Mouse (Mus musculus): ENCODE measurements at regions not wholly inside any gene's neighbourhood (a gene's known extent, or its start where the extent isn't known, plus 50 kb on each side); places are given as distances from the start of the nearest gene placed in this dataset.

DNA sequence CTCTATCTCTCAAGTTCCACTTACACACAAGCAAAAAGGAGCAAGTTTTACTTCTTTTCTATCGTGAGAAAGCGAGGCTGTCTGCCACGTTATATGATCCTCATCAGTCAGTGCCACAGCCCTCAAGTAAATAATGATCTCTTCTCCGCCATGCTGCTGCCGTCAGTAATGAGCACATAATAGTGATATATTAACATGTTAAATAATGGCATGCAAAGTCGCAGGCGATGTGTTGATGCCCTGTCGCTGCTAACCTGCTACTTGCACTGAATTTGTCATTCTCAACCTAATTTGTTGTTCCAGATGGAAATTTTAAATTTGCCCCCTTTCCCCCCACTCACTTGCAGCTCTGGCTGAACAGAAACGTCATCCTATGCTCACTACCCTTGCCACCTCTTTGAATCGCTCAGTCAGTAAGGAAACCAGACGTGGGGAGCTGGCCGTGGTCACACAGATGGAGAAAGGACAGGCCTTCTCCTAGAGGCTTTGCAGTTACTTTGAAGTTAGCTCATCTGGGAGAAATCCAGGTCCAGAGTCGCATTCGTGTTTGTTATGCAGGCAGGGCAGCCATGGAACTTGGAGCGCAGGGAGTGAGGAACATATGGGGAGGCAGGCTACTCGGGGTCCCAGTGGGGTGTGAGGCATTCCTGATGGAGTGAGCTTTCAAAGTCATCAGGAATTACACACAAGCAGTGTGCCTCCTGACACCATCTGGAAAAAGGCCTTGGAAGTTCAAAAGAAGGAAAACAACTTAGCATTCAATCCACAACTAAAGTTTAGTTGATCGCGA lies 368.1 kb upstream of the BC052040 start:
- 40% methylated on average over 18 of the region's 18 CpGs for WGBS
- no peak for ATAC-seq
- H3K9me3 ChIP-seq (ENCODE audit: control insufficient read depth, low read length) = no peaks in the 10 kb centered on the region

GRCm38 (mm10) chr2:115214292-115214691 lies 367.2 kb upstream of the BC052040 start:
- WGBS = 55% methylated on average over 6 of the region's 6 CpGs
- no peak overlapping the region for H3K4me2 ChIP-seq (ENCODE audit: low read depth, low read length)
- H3K27ac ChIP-seq (ENCODE audit: low read length) = no peak overlapping the region
- no peaks in the 10 kb centered on the region for H3K9me3 ChIP-seq (ENCODE audit: control insufficient read depth, low read length)
- ATAC-seq = no peak
- H3K27me3 ChIP-seq (replicated peaks; ENCODE audit: control insufficient read depth, insufficient read depth, low read length) = no peaks in the 10 kb centered on the region
- H3K4me1 ChIP-seq (ENCODE audit: control insufficient read depth, insufficient read depth, low read length) = peaks cover 5% of the 10 kb centered on the region; the same call in 1 of the 2 replicates
- no peaks in the 10 kb centered on the region for H3K36me3 ChIP-seq (ENCODE audit: control insufficient read depth, insufficient read depth, low read length)
- no peak overlapping the region for H3K4me3 ChIP-seq (ENCODE audit: low read length)
- H3K9ac ChIP-seq (ENCODE audit: low read depth, low read length) = no peak overlapping the region

More for the DNA sequence above, 368.1 kb upstream of the BC052040 start:
- peaks cover 5% of the 10 kb centered on the region; the same call in 1 of the 2 replicates for H3K4me1 ChIP-seq (ENCODE audit: control insufficient read depth, insufficient read depth, low read length)
- H3K36me3 ChIP-seq (ENCODE audit: control insufficient read depth, insufficient read depth, low read length) = no peaks in the 10 kb centered on the region
- no peak overlapping the region for H3K4me2 ChIP-seq (ENCODE audit: low read depth, low read length)
- H3K9ac ChIP-seq (ENCODE audit: low read depth, low read length) = no peak overlapping the region
- H3K27me3 ChIP-seq (replicated peaks; ENCODE audit: control insufficient read depth, insufficient read depth, low read length) = no peaks in the 10 kb centered on the region
- H3K27ac ChIP-seq (ENCODE audit: low read length) = no peak overlapping the region
- no peak overlapping the region for H3K4me3 ChIP-seq (ENCODE audit: low read length)

GRCm38 (mm10) chr2:115230041-115230440 lies 351.5 kb upstream of the BC052040 start:
- H3K36me3 ChIP-seq (ENCODE audit: control insufficient read depth, insufficient read depth, low read length) = no peaks in the 10 kb centered on the region
- no peaks in the 10 kb centered on the region for H3K4me1 ChIP-seq (ENCODE audit: control insufficient read depth, insufficient read depth, low read length)
- no peak overlapping the region for H3K4me2 ChIP-seq (ENCODE audit: low read depth, low read length)
- 68% methylated on average over 4 of the region's 4 CpGs for WGBS
- no peak overlapping the region for H3K27ac ChIP-seq (ENCODE audit: low read length)
- H3K27me3 ChIP-seq (replicated peaks; ENCODE audit: control insufficient read depth, insufficient read depth, low read length) = no peaks in the 10 kb centered on the region
- H3K9me3 ChIP-seq (ENCODE audit: control insufficient read depth, low read length) = no peaks in the 10 kb centered on the region
- H3K9ac ChIP-seq (ENCODE audit: low read depth, low read length) = no peak overlapping the region
- no peak for ATAC-seq
- H3K4me3 ChIP-seq (ENCODE audit: low read length) = no peak overlapping the region

GRCm38 (mm10) chr2:115247673-115248072 lies 333.8 kb upstream of the BC052040 start:
- no peak overlapping the region for H3K4me2 ChIP-seq (ENCODE audit: low read depth, low read length)
- no peak for ATAC-seq
- H3K4me1 ChIP-seq (ENCODE audit: control insufficient read depth, insufficient read depth, low read length) = no peaks in the 10 kb centered on the region
- WGBS = 61% methylated on average over 4 of the region's 4 CpGs
- no peak overlapping the region for H3K4me3 ChIP-seq (ENCODE audit: low read length)
- no peak overlapping the region for H3K27ac ChIP-seq (ENCODE audit: low read length)
- no peaks in the 10 kb centered on the region for H3K9me3 ChIP-seq (ENCODE audit: control insufficient read depth, low read length)
- H3K27me3 ChIP-seq (replicated peaks; ENCODE audit: control insufficient read depth, insufficient read depth, low read length) = no peaks in the 10 kb centered on the region
- no peaks in the 10 kb centered on the region for H3K36me3 ChIP-seq (ENCODE audit: control insufficient read depth, insufficient read depth, low read length)
- no peak overlapping the region for H3K9ac ChIP-seq (ENCODE audit: low read depth, low read length)

GRCm38 (mm10) chr2:115250019-115250807 lies 331.3 kb upstream of the BC052040 start:
- H3K27me3 ChIP-seq (replicated peaks; ENCODE audit: control insufficient read depth, insufficient read depth, low read length) = no peaks in the 10 kb centered on the region
- 48% methylated on average over 5 of the region's 5 CpGs for WGBS
- H3K4me1 ChIP-seq (ENCODE audit: control insufficient read depth, insufficient read depth, low read length) = no peaks in the 10 kb centered on the region
- no peaks in the 10 kb centered on the region for H3K36me3 ChIP-seq (ENCODE audit: control insufficient read depth, insufficient read depth, low read length)
- no peak for ATAC-seq
- H3K9me3 ChIP-seq (ENCODE audit: control insufficient read depth, low read length) = no peaks in the 10 kb centered on the region
- H3K9ac ChIP-seq (ENCODE audit: low read depth, low read length) = no peak overlapping the region
- no peak overlapping the region for H3K4me2 ChIP-seq (ENCODE audit: low read depth, low read length)
- H3K4me3 ChIP-seq (ENCODE audit: low read length) = no peak overlapping the region
- H3K27ac ChIP-seq (ENCODE audit: low read length) = no peak overlapping the region

- H3K9me3 ChIP-seq (ENCODE audit: control insufficient read depth, low read length) = no peaks in the 10 kb centered on the region
- no peak overlapping the region for H3K9ac ChIP-seq (ENCODE audit: low read depth, low read length)
- 70% methylated on average over 2 of the region's 2 CpGs for WGBS
- H3K4me3 ChIP-seq (ENCODE audit: low read length) = no peak overlapping the region
- no peak overlapping the region for H3K4me2 ChIP-seq (ENCODE audit: low read depth, low read length)
- no peaks in the 10 kb centered on the region for H3K27me3 ChIP-seq (replicated peaks; ENCODE audit: control insufficient read depth, insufficient read depth, low read length)
- ATAC-seq = no peak
- H3K4me1 ChIP-seq (ENCODE audit: control insufficient read depth, insufficient read depth, low read length) = no peaks in the 10 kb centered on the region
- no peak overlapping the region for H3K27ac ChIP-seq (ENCODE audit: low read length)
- H3K36me3 ChIP-seq (ENCODE audit: control insufficient read depth, insufficient read depth, low read length) = no peaks in the 10 kb centered on the region
These were observed 324.1 kb upstream of the BC052040 start for GRCm38 (mm10) chr2:115257391-115257790.

DNA sequence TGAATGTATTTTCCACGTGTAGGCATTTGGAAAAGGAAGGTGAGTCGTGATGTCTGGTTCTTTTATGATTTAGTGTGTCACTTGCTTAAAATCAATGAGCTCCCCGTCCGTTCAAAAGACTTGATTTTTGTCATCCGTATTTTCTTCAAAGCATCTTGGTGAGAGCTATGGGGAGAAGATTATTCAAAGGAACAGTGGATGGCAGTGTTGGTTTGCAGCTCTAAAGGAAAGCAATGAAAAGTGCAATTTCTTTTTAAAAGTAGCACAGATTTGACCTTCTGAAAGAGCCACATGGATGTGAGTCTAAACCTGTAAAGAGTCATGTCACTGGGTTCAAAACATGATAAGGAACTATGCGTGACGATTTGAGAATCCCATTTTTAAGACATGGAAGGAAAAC lies 313.3 kb upstream of the BC052040 start:
- H3K27ac ChIP-seq (ENCODE audit: low read length) = no peak overlapping the region
- no peak overlapping the region for H3K9ac ChIP-seq (ENCODE audit: low read depth, low read length)
- WGBS = 78% methylated on average over 7 of the region's 7 CpGs
- H3K36me3 ChIP-seq (ENCODE audit: control insufficient read depth, insufficient read depth, low read length) = no peaks in the 10 kb centered on the region
- no peak overlapping the region for H3K4me2 ChIP-seq (ENCODE audit: low read depth, low read length)
- no peaks in the 10 kb centered on the region for H3K9me3 ChIP-seq (ENCODE audit: control insufficient read depth, low read length)
- no peaks in the 10 kb centered on the region for H3K27me3 ChIP-seq (replicated peaks; ENCODE audit: control insufficient read depth, insufficient read depth, low read length)
- no peak for ATAC-seq
- H3K4me1 ChIP-seq (ENCODE audit: control insufficient read depth, insufficient read depth, low read length) = no peaks in the 10 kb centered on the region
- no peak overlapping the region for H3K4me3 ChIP-seq (ENCODE audit: low read length)

- no peak for ATAC-seq
- H3K9me3 ChIP-seq (ENCODE audit: control insufficient read depth, low read length) = no peaks in the 10 kb centered on the region
- H3K9ac ChIP-seq (ENCODE audit: low read depth, low read length) = no peak overlapping the region
- no peak overlapping the region for H3K4me2 ChIP-seq (ENCODE audit: low read depth, low read length)
- H3K4me1 ChIP-seq (ENCODE audit: control insufficient read depth, insufficient read depth, low read length) = no peaks in the 10 kb centered on the region
- no peak overlapping the region for H3K27ac ChIP-seq (ENCODE audit: low read length)
- no peaks in the 10 kb centered on the region for H3K27me3 ChIP-seq (replicated peaks; ENCODE audit: control insufficient read depth, insufficient read depth, low read length)
- H3K36me3 ChIP-seq (ENCODE audit: control insufficient read depth, insufficient read depth, low read length) = no peaks in the 10 kb centered on the region
- WGBS = 37% methylated on average over 4 of the region's 4 CpGs
- H3K4me3 ChIP-seq (ENCODE audit: low read length) = no peak overlapping the region
These were observed 304.1 kb upstream of the BC052040 start for GRCm38 (mm10) chr2:115277421-115277820.

- H3K4me2 ChIP-seq (ENCODE audit: low read depth, low read length) = no peak overlapping the region
- H3K4me3 ChIP-seq (ENCODE audit: low read length) = no peak overlapping the region
- no peak overlapping the region for H3K9ac ChIP-seq (ENCODE audit: low read depth, low read length)
- WGBS = 74% methylated on average over 2 of the region's 2 CpGs
- no peak for ATAC-seq
- no peaks in the 10 kb centered on the region for H3K27me3 ChIP-seq (replicated peaks; ENCODE audit: control insufficient read depth, insufficient read depth, low read length)
- no peaks in the 10 kb centered on the region for H3K36me3 ChIP-seq (ENCODE audit: control insufficient read depth, insufficient read depth, low read length)
- H3K4me1 ChIP-seq (ENCODE audit: control insufficient read depth, insufficient read depth, low read length) = no peaks in the 10 kb centered on the region
- no peaks in the 10 kb centered on the region for H3K9me3 ChIP-seq (ENCODE audit: control insufficient read depth, low read length)
- no peak overlapping the region for H3K27ac ChIP-seq (ENCODE audit: low read length)
These were observed 288.5 kb upstream of the BC052040 start for GRCm38 (mm10) chr2:115293020-115293419.

Data from intestine, embryonic 16.5 days (tissue).